Mouse (Mus musculus) brain, adult 10 weeks (tissue): Measurements from ENCODE around the gene Nrn1l. TPM values are rescaled to one million over a fixed set of nuclear protein-coding genes. Genes with fewer than 3 reads are reported as not detected.

Experiments
- polyA plus RNA-seq: library from polyadenylated mRNA; stranded (reverse); fragments of 350-450 nt; fragmentation: Illumina TruSeq; extraction: RNeasy Lipid Tissue Mini Kit (QIAGEN cat#74804); gene quantifications from one replicate; pipeline ENCODE4 v1.2.3, GENCODE M21; 2015; ENCODE audit warnings: low read depth, low replicate concordance

Nrn1l gene
- 2.5 TPM for polyA plus RNA-seq

DNA sequence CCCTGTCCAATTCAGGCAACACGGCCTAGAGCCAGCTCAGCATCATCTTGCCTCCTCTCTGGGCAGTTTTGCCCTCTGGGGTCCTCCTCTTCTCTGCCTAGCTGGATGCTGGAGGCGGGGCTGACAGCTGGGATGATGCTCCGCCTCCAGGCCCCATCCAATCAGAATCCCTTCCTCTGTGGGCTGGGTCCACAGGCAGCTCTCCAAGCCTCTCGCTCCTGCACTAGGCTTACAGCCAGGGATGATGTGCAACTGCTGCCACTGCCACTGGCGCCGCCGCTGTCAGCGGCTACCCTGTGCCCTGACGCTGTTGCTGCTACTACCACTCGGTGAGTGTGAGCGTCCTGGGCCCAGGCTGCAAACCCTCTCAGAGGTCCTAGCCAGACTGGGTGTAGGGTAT, at the start of gene Nrn1l:
TSS of gene Nrn1l (plus strand) at position 229 of the 400 bp plus-strand sequence.

DNA sequence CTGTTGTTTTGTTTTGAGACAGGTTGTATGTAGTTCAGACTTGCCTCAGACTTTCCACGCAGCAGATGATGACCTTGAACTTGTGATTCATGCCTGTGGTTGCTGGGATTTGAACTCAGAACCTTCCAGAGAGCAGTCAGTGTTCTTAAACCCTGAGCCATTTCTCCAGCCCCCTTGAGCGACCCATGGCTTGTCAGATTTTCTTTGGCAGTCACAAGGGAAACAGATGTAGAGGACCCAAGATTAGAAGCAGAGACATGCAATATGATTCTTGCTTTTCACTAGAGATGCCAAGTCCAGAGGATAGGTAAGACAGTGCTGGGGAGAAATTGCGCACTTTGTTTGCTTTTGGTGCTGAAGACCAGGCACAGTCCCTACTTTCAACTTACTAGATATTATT, 40.2 kb upstream of the Nrn1l start, which contains the start of gene Cenpt:
TSS of gene Cenpt (minus strand) at position 101 of the 400 bp plus-strand sequence.

DNA sequence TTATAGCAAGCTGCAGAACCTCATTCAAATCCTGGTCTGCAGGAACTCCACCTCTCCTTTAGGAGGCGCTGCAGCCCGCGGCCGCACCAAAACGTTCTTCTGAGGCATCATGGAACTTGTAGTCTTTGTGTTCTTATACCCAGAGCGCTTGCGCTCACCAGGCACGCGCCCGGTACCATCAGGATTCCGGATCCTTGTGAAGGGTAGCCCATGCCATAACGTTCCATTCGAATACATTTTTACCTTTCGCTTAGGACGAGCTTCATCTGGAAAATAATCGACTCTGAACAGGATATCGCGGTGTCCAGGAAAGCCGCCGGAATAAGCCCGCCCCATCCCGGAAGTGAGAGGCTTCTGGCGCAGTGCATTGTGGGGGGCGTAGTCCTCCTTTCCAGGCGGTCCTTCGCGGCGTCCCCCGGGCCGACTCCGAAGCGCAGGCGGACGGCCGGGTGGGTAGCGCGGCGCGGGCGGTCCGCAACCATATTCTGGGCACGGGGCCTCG, 38.6 kb upstream of the Nrn1l start, which contains the start of gene Thap11:
TSS of gene Thap11 (plus strand) at position 418 of the 502 bp plus-strand sequence.

DNA sequence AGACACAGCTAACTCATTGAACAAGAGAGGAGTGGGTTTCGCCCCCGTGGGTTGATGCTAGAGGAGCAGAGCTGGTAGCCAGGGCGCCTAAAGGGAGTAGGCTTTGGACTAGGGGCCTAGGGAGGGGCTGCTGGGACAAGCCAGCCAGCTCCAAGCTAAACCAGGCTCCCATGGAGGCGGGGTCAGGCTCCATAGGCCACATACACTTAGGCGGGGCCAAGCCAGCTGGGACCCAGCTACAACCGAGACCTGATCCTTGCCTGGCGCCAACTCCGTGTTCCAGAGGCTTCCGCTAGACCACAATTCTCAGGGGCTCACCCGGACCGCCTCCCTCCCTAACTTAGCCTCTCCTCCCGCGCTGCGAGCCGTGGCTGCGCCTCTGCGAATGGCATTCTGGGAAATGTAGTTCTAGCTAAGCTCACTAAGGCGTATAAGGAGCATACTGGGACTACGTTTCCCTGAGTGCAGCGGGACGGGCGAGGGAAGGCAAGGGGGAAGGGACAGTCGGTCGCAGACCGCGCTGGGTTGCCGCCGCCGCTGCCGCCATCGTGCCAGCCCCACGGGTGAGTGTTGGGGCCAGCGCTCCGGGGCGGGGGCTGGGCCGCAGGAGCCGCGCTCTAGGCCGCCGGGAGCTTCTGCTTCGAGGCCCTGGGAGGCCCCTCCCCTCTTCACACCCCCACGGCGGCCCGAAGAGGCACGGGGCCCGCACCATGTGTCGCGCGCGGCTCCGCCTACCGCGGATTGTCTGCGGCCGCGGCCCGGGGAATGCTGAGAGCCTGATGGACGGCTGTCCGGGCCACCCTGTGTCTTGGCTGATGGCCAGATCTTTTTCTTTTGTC, 33.0 kb upstream of the Nrn1l start, which contains the start of gene Nutf2:
TSS of gene Nutf2 (plus strand) at position 438 of the 839 bp plus-strand sequence.

DNA sequence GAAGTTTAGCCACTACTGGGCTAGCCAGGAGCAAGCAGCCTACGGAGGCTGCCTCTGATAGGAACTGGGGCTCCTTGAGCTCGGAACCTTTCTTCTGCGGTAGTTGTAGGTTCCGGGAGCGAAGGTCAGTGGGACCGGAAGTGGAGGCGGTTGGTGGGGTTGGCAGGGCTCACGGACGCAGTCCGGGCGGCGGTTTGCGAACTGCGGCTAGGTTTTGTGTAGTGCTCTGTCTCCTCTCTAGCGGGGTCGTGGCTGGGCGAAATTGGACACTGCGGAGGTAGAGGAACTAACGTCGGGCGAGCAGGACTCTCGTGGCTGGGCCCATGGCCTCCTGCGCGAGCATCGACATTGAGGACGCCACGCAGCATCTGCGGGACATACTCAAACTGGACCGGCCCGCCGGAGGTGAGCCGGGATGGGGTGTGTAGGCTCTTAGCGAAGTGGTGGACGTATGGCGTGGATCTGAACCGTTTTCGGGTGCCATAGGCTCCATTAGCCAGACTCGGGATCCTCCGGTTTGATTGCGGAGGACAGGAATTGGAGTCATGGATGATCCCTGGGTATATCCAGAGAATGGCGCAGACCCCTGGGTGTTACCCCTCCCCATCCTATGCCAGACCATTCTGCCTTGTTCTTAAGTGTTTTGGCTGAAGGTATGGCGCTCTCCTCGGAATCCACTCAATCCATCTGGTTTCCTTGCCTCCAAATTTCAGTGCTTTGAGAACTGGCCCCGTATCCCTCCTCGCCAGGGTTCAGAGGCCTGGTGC, 12.4 kb upstream of the Nrn1l start, which contains the start of gene Edc4:
TSS of gene Edc4 (plus strand) at position 128 of the 767 bp plus-strand sequence.

GRCm38 (mm10) chr8:105900180-105900940, 7.0 kb downstream of the Nrn1l start, which contains the start of gene Pskh1:
TSS of gene Pskh1 (plus strand) at chr8:105900441.

DNA sequence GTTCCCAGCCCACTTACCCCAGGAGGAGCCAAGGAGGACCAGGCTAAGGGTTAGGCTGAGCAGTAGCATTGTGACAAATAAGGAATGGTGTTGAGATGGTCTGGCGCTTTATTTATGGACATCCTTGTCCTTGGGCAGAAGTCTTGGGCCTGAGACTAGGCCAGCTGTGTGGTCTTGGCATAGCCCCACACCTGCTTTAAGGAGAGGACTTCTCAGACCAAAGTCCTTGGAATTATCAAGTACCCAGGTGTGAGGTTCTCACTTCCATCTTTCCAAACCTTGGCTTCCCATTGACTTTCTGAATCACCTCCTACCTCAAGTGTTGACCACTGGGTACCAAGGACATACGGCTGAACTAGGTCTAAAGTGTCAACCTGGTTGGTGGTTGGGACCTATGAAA, 40.4 kb downstream of the Nrn1l start, which contains the start of gene Ctrl:
TSS of gene Ctrl (minus strand) at position 101 of the 400 bp plus-strand sequence.

DNA sequence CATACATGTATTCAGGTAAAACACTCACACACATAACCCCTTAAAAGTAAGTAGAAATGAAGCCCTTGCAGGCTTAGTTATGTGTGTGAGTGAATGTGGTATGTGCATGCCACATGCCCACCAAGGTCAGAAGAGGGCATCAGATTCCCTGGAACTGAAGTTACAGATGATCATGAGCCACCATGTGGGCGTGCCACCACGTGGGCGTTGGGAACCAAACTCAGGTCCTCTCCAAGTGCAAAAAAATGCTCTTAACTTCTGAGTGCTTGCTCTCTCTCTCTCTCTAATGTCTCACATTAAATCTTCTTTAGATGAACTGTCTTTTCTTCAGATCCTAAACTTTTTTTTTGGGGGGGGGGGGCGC, 44.9 kb downstream of the Nrn1l start, which contains the start of gene Psmb10:
TSS of gene Psmb10 (minus strand) at position 139 of the 364 bp plus-strand sequence.

GRCm38 (mm10) chr8:105943321-105943739, 50.0 kb downstream of the Nrn1l start, which contains the start of gene Lcat:
TSS of gene Lcat (minus strand) at chr8:105943382.

Other genes with a start within 250 kb of the Nrn1l start
- gene Carmil2, start 207.3 kb upstream of the Nrn1l start, polyA plus RNA-seq, result 42.3 TPM
- gene Acd, start 192.5 kb upstream of the Nrn1l start, polyA plus RNA-seq, result 44.3 TPM
- gene Pard6a, start 192.4 kb upstream of the Nrn1l start, polyA plus RNA-seq, result 53.7 TPM
- not detected for gene 4933405L10Rik, start 185.9 kb upstream of the Nrn1l start, polyA plus RNA-seq
- gene Enkd1, start 185.4 kb upstream of the Nrn1l start, polyA plus RNA-seq, result 10.3 TPM
- 22.9 TPM for gene Gfod2, start 134.9 kb upstream of the Nrn1l start, polyA plus RNA-seq
- 17.1 TPM for gene Ranbp10, start 66.2 kb upstream of the Nrn1l start, polyA plus RNA-seq
- gene Tsnaxip1, start 65.8 kb upstream of the Nrn1l start, polyA plus RNA-seq, result 0.71 TPM
- 13.9 TPM for gene Cenpt, start 40.3 kb upstream of the Nrn1l start, polyA plus RNA-seq
- gene Thap11, start 38.4 kb upstream of the Nrn1l start, polyA plus RNA-seq, result 37.5 TPM
- gene Nutf2, start 33.0 kb upstream of the Nrn1l start, polyA plus RNA-seq, result 102 TPM
- 36.3 TPM for gene Edc4, start 12.7 kb upstream of the Nrn1l start, polyA plus RNA-seq
- 5.9 TPM for gene Pskh1, start 6.9 kb downstream of the Nrn1l start, polyA plus RNA-seq
- gene Ctrl, start 40.3 kb downstream of the Nrn1l start, polyA plus RNA-seq, result 2.1 TPM
- gene Psmb10, start 44.9 kb downstream of the Nrn1l start, polyA plus RNA-seq, result 111 TPM
- 38.2 TPM for gene Lcat, start 49.8 kb downstream of the Nrn1l start, polyA plus RNA-seq
- 14.4 TPM for gene Slc12a4, start 72.5 kb downstream of the Nrn1l start, polyA plus RNA-seq
- gene Dpep3, start 85.9 kb downstream of the Nrn1l start, polyA plus RNA-seq, result not detected
- 21.1 TPM for gene Dus2, start 97.8 kb downstream of the Nrn1l start, polyA plus RNA-seq
- gene Dpep2nb, start 112.4 kb downstream of the Nrn1l start, polyA plus RNA-seq, result not detected
- 11.2 TPM for gene Ddx28, start 118.3 kb downstream of the Nrn1l start, polyA plus RNA-seq
- 6.3 TPM for gene Nfatc3, start 165.3 kb downstream of the Nrn1l start, polyA plus RNA-seq
- gene Esrp2, start 243.4 kb downstream of the Nrn1l start, polyA plus RNA-seq, result 0.79 TPM